Mouse (Mus musculus) cortical plate, adult 2 months (tissue): ENCODE data around the gene Wdr83os.

ENCODE experiments used
- CTCF ChIP-seq: fragments of 200-500 bp; IDR thresholded peaks from 2 replicates; pipeline ENCODE4 v1.5.1; 2011; ENCODE audit warnings: mild to moderate bottlenecking, control low read depth, low read length; ENCODE audit not compliant: insufficient read depth; ENCODE audit errors: extremely low read depth
- POLR2A ChIP-seq: fragments of 200-500 bp; IDR thresholded peaks from 2 replicates; pipeline ENCODE4 v1.6.1; 2011; ENCODE audit warnings: mild to moderate bottlenecking, low read length, control low read depth; ENCODE audit not compliant: insufficient read depth; ENCODE audit errors: extremely low read depth

GRCm38 (mm10) chr8:85072364-85072929 lies 8.1 kb upstream of the Wdr83os start:
- TF ChIP-seq CTCF: no peak
- TF ChIP-seq POLR2A: no peak
